Mouse (Mus musculus): ENCODE results near the gene 4933416C03Rik. TPM values are rescaled to one million over a fixed set of nuclear protein-coding genes. Genes with fewer than 3 reads are reported as not detected.

The 4933416C03Rik gene
- not detected in 2 replicates for polyA plus RNA-seq (2012; rRNA removed)

- no peak for DNase-seq
- H3K4me1 ChIP-seq (replicated peaks; ENCODE audit: control insufficient read depth, insufficient read depth, low read length) = no peaks in the 10 kb centered on the region
- H3K36me3 ChIP-seq (ENCODE audit: control insufficient read depth, insufficient read depth, low read length) = no peaks in the 10 kb centered on the region
- H3K27ac ChIP-seq (ENCODE audit: control insufficient read depth, insufficient read depth, low read length) = no peak within 1 kb of the TSS
- 97% methylated on average over 39 of the region's 39 CpGs for WGBS
- no peaks in the 10 kb centered on the region for H3K27me3 ChIP-seq (ENCODE audit: control insufficient read depth, insufficient read depth, low read length)
- TF ChIP-seq POLR2A (IDR thresholded peaks at IDR 0.05; ENCODE audit: control insufficient read depth, extremely low read depth, insufficient read depth, low read length, poor library complexity) (no peak), CTCF (IDR thresholded peaks at IDR 0.05; ENCODE audit: borderline replicate concordance, control insufficient read depth, extremely low read depth, insufficient read depth, low read length, poor library complexity) (no peak)
- H3K4me3 ChIP-seq (ENCODE audit: control insufficient read depth, insufficient read depth, low read length) = no peak within 1 kb of the TSS
Observed at GRCm38 (mm10) chr10:116113867-116114474, at the start of gene 4933416C03Rik. 4933416C03Rik (minus strand) TSS chr10:116113917.

GRCm38 (mm10) chr10:116162338-116162737 is 48.6 kb upstream of the 4933416C03Rik start:
- Histone ChIP-seq H3K4me1 (replicated peaks; ENCODE audit: control insufficient read depth, insufficient read depth, low read length) (no peaks in the 10 kb centered on the region), H3K4me3 (ENCODE audit: control insufficient read depth, insufficient read depth, low read length) (no peak overlapping the region), H3K36me3 (ENCODE audit: control insufficient read depth, insufficient read depth, low read length) (no peaks in the 10 kb centered on the region), H3K27ac (ENCODE audit: control insufficient read depth, insufficient read depth, low read length) (no peak overlapping the region), H3K27me3 (ENCODE audit: control insufficient read depth, insufficient read depth, low read length) (no peaks in the 10 kb centered on the region)
- WGBS = 71% methylated on average over 12 of the region's 12 CpGs
- DNase-seq = no peak
- no peak for TF ChIP-seq POLR2A (IDR thresholded peaks at IDR 0.05; ENCODE audit: control insufficient read depth, extremely low read depth, insufficient read depth, low read length, poor library complexity)
- TF ChIP-seq CTCF (IDR thresholded peaks at IDR 0.05; ENCODE audit: borderline replicate concordance, control insufficient read depth, extremely low read depth, insufficient read depth, low read length, poor library complexity) = no peak

GRCm38 (mm10) chr10:116156699-116157098 is 43.0 kb upstream of the 4933416C03Rik start:
- TF ChIP-seq CTCF (IDR thresholded peaks at IDR 0.05; ENCODE audit: borderline replicate concordance, control insufficient read depth, extremely low read depth, insufficient read depth, low read length, poor library complexity) (no peak), POLR2A (IDR thresholded peaks at IDR 0.05; ENCODE audit: control insufficient read depth, extremely low read depth, insufficient read depth, low read length, poor library complexity) (no peak)
- Histone ChIP-seq H3K27me3 (ENCODE audit: control insufficient read depth, insufficient read depth, low read length) (no peaks in the 10 kb centered on the region), H3K4me3 (ENCODE audit: control insufficient read depth, insufficient read depth, low read length) (no peak overlapping the region), H3K4me1 (replicated peaks; ENCODE audit: control insufficient read depth, insufficient read depth, low read length) (no peaks in the 10 kb centered on the region), H3K27ac (ENCODE audit: control insufficient read depth, insufficient read depth, low read length) (no peak overlapping the region), H3K36me3 (ENCODE audit: control insufficient read depth, insufficient read depth, low read length) (no peaks in the 10 kb centered on the region)
- DNase-seq = no peak
- WGBS = 6% methylated on average over 1 of the region's 1 CpGs

GRCm38 (mm10) chr10:116154707-116155106 is 41.0 kb upstream of the 4933416C03Rik start:
- Histone ChIP-seq H3K4me1 (replicated peaks; ENCODE audit: control insufficient read depth, insufficient read depth, low read length) (no peaks in the 10 kb centered on the region), H3K27me3 (ENCODE audit: control insufficient read depth, insufficient read depth, low read length) (no peaks in the 10 kb centered on the region), H3K27ac (ENCODE audit: control insufficient read depth, insufficient read depth, low read length) (no peak overlapping the region), H3K36me3 (ENCODE audit: control insufficient read depth, insufficient read depth, low read length) (no peaks in the 10 kb centered on the region), H3K4me3 (ENCODE audit: control insufficient read depth, insufficient read depth, low read length) (no peak overlapping the region)
- DNase-seq = no peak
- TF ChIP-seq POLR2A (IDR thresholded peaks at IDR 0.05; ENCODE audit: control insufficient read depth, extremely low read depth, insufficient read depth, low read length, poor library complexity) (no peak), CTCF (IDR thresholded peaks at IDR 0.05; ENCODE audit: borderline replicate concordance, control insufficient read depth, extremely low read depth, insufficient read depth, low read length, poor library complexity) (no peak)
- 91% methylated on average over 5 of the region's 5 CpGs for WGBS

GRCm38 (mm10) chr10:116146091-116146490 is 32.4 kb upstream of the 4933416C03Rik start:
- DNase-seq = no peak
- H3K36me3 ChIP-seq (ENCODE audit: control insufficient read depth, insufficient read depth, low read length) = no peaks in the 10 kb centered on the region
- no peak overlapping the region for H3K4me3 ChIP-seq (ENCODE audit: control insufficient read depth, insufficient read depth, low read length)
- no peaks in the 10 kb centered on the region for H3K4me1 ChIP-seq (replicated peaks; ENCODE audit: control insufficient read depth, insufficient read depth, low read length)
- no peak overlapping the region for H3K27ac ChIP-seq (ENCODE audit: control insufficient read depth, insufficient read depth, low read length)
- WGBS = 85% methylated on average over 9 of the region's 9 CpGs
- H3K27me3 ChIP-seq (ENCODE audit: control insufficient read depth, insufficient read depth, low read length) = no peaks in the 10 kb centered on the region
- TF ChIP-seq CTCF (IDR thresholded peaks at IDR 0.05; ENCODE audit: borderline replicate concordance, control insufficient read depth, extremely low read depth, insufficient read depth, low read length, poor library complexity) (no peak), POLR2A (IDR thresholded peaks at IDR 0.05; ENCODE audit: control insufficient read depth, extremely low read depth, insufficient read depth, low read length, poor library complexity) (no peak)

GRCm38 (mm10) chr10:116143684-116144083 is 30.0 kb upstream of the 4933416C03Rik start:
- H3K27me3 ChIP-seq (ENCODE audit: control insufficient read depth, insufficient read depth, low read length) = no peaks in the 10 kb centered on the region
- TF ChIP-seq CTCF (IDR thresholded peaks at IDR 0.05; ENCODE audit: borderline replicate concordance, control insufficient read depth, extremely low read depth, insufficient read depth, low read length, poor library complexity) = no peak
- TF ChIP-seq POLR2A (IDR thresholded peaks at IDR 0.05; ENCODE audit: control insufficient read depth, extremely low read depth, insufficient read depth, low read length, poor library complexity) = no peak

GRCm38 (mm10) chr10:116140226-116140625 is 26.5 kb upstream of the 4933416C03Rik start:
- WGBS = 93% methylated on average over 8 of the region's 8 CpGs
- Histone ChIP-seq H3K36me3 (ENCODE audit: control insufficient read depth, insufficient read depth, low read length) (no peaks in the 10 kb centered on the region), H3K27ac (ENCODE audit: control insufficient read depth, insufficient read depth, low read length) (no peak overlapping the region), H3K4me1 (replicated peaks; ENCODE audit: control insufficient read depth, insufficient read depth, low read length) (no peaks in the 10 kb centered on the region), H3K27me3 (ENCODE audit: control insufficient read depth, insufficient read depth, low read length) (no peaks in the 10 kb centered on the region), H3K4me3 (ENCODE audit: control insufficient read depth, insufficient read depth, low read length) (no peak overlapping the region)
- no peak for DNase-seq
- TF ChIP-seq POLR2A (IDR thresholded peaks at IDR 0.05; ENCODE audit: control insufficient read depth, extremely low read depth, insufficient read depth, low read length, poor library complexity) (no peak), CTCF (IDR thresholded peaks at IDR 0.05; ENCODE audit: borderline replicate concordance, control insufficient read depth, extremely low read depth, insufficient read depth, low read length, poor library complexity) (no peak)

More at GRCm38 (mm10) chr10:116143684-116144083, 30.0 kb upstream of the 4933416C03Rik start:
- Histone ChIP-seq H3K36me3 (ENCODE audit: control insufficient read depth, insufficient read depth, low read length) (no peaks in the 10 kb centered on the region), H3K4me3 (ENCODE audit: control insufficient read depth, insufficient read depth, low read length) (no peak overlapping the region), H3K27ac (ENCODE audit: control insufficient read depth, insufficient read depth, low read length) (no peak overlapping the region), H3K4me1 (replicated peaks; ENCODE audit: control insufficient read depth, insufficient read depth, low read length) (no peaks in the 10 kb centered on the region)
- DNase-seq = no peak
- 98% methylated on average over 10 of the region's 10 CpGs for WGBS
